In genomic region chr14:76724395-76724794, GRCm38 (mm10) we compare ENCODE assay signal across 12 mouse cellular contexts.
"Had no signal": no experiment of that assay in that cellular context is flagged by ENCODE, and none has a peak within 500 bp of the region (broad histone marks: within the 10 kb centered on the region; RNA-seq: fewer than 3 reads in every experiment).

No protein-coding gene starts in this region.

- DNase-seq: kidney, adult 11 months; kidney, adult 9 months; kidney, postnatal 36 days; lung, adult 18-20 months; retina, postnatal 1 day; right cerebral cortex, postnatal 25 days; thymus, postnatal 36 days had no signal

- H3K4me3 ChIP-seq: limb, embryonic 15.5 days; midbrain, embryonic 15.5 days; neural tube, embryonic 13.5 days had no signal

- H3K9ac ChIP-seq: limb, embryonic 15.5 days; liver, embryonic 14.5 days; midbrain, embryonic 15.5 days; neural tube, embryonic 13.5 days had no signal

- H3K9me3 ChIP-seq: limb, embryonic 15.5 days; midbrain, embryonic 15.5 days; neural tube, embryonic 13.5 days had no signal

- H3K4me2 ChIP-seq: limb, embryonic 15.5 days; midbrain, embryonic 15.5 days; neural tube, embryonic 13.5 days had no signal

- H3K36me3 ChIP-seq: limb, embryonic 15.5 days; midbrain, embryonic 15.5 days; neural tube, embryonic 13.5 days had no signal

- H3K27ac ChIP-seq: kidney, postnatal 0 days; liver, embryonic 14.5 days; midbrain, embryonic 15.5 days; neural tube, embryonic 13.5 days had no signal

- H3K27me3 ChIP-seq: limb, embryonic 15.5 days; midbrain, embryonic 15.5 days; neural tube, embryonic 13.5 days had no signal

- H3K4me1 ChIP-seq: midbrain, embryonic 15.5 days; neural tube, embryonic 13.5 days had no signal

- ATAC-seq: midbrain, embryonic 15.5 days had no signal
